Mouse (Mus musculus): ENCODE measurements around the gene Hspb9. TPM values are rescaled to one million over a fixed set of nuclear protein-coding genes. Genes with fewer than 3 reads are reported as not detected.

Hspb9 gene
- total RNA-seq, 1 experiment from 2014 or later: not detected

Other genes starting within 250 kb of the Hspb9 start
- gene Klhl11, start 241.1 kb upstream of the Hspb9 start, total RNA-seq (2017): 27.6 and 34.2 TPM in 2 replicates
- 91.6 and 97.6 TPM in 2 replicates for gene Acly, start 185.8 kb upstream of the Hspb9 start, total RNA-seq (2017)
- gene Ttc25, start 168.2 kb upstream of the Hspb9 start, total RNA-seq (2017): 0.31 TPM in 1 of 2 replicates, not detected in the other
- 26.4 and 27.5 TPM in 2 replicates for gene Cnp, start 138.9 kb upstream of the Hspb9 start, total RNA-seq (2017)
- 6.9 and 10.7 TPM in 2 replicates for gene Nkiras2, start 94.6 kb upstream of the Hspb9 start, total RNA-seq (2017)
- 129 and 135 TPM in 2 replicates for gene Dnajc7, start 93.7 kb upstream of the Hspb9 start, total RNA-seq (2017)
- gene Zfp385c, start 21.4 kb upstream of the Hspb9 start, total RNA-seq (2017): 0.20 TPM in 1 of 2 replicates, not detected in the other
- 31.1 and 33.1 TPM in 2 replicates for gene Dhx58, start 9.6 kb upstream of the Hspb9 start, total RNA-seq (2017)
- gene Kat2a, start 1.4 kb upstream of the Hspb9 start, total RNA-seq (2017): 26.1 TPM in 2 replicates
- gene Rab5c, start 24.4 kb downstream of the Hspb9 start, total RNA-seq (2017): 75.3 and 87.9 TPM in 2 replicates
- gene Kcnh4, start 46.1 kb downstream of the Hspb9 start, total RNA-seq (2017): 0.13 TPM in 1 of 2 replicates, not detected in the other
- gene Hcrt, start 49.1 kb downstream of the Hspb9 start, total RNA-seq (2017): not detected in 2 replicates
- 2.4 and 3.3 TPM in 2 replicates for gene Ghdc, start 57.1 kb downstream of the Hspb9 start, total RNA-seq (2017)
- 58.8 and 66.2 TPM in 2 replicates for gene Stat5b, start 136.9 kb downstream of the Hspb9 start, total RNA-seq (2017)
- gene Stat5a, start 145.5 kb downstream of the Hspb9 start, total RNA-seq (2017): 48.2 and 54.6 TPM in 2 replicates
- 108 and 135 TPM in 2 replicates for gene Stat3, start 225.7 kb downstream of the Hspb9 start, total RNA-seq (2017)